Mouse (Mus musculus): ENCODE measurements at regions not wholly inside any gene's neighbourhood (a gene's known extent, or its start where the extent isn't known, plus 50 kb on each side); places are given as distances from the start of the nearest gene placed in this dataset.
A peak's percentile ranks its signal among the peaks of the same experiment; 100 is the strongest.

- ATAC-seq (ENCODE audit: low TSS enrichment), result no peak
Measured at GRCm38 (mm10) chr17:41990804-41991203, 324.9 kb upstream of the Ptchd4 start.

- ATAC-seq (ENCODE audit: low TSS enrichment), result no peak
Measured at GRCm38 (mm10) chr17:42008415-42008814, 307.3 kb upstream of the Ptchd4 start.

GRCm38 (mm10) chr17:42024295-42024694 is 291.5 kb upstream of the Ptchd4 start:
- ATAC-seq (ENCODE audit: low TSS enrichment), result no peak

- ATAC-seq (ENCODE audit: low TSS enrichment), result no peak
Measured at GRCm38 (mm10) chr17:42027253-42027652, 288.5 kb upstream of the Ptchd4 start.

GRCm38 (mm10) chr17:42029452-42029851 is 286.3 kb upstream of the Ptchd4 start:
- ATAC-seq (ENCODE audit: low TSS enrichment), result no peak

- no peak for ATAC-seq (ENCODE audit: low TSS enrichment)
Measured at GRCm38 (mm10) chr17:42037089-42037488, 278.7 kb upstream of the Ptchd4 start.

- no peak for ATAC-seq (ENCODE audit: low TSS enrichment)
Measured at GRCm38 (mm10) chr17:42049779-42050515, 265.8 kb upstream of the Ptchd4 start.

GRCm38 (mm10) chr17:42090764-42091452 is 224.8 kb upstream of the Ptchd4 start:
- ATAC-seq (ENCODE audit: low TSS enrichment), result peak; percentile 38; the same call in 1 of the 2 replicates

GRCm38 (mm10) chr17:42113684-42114083 is 202.1 kb upstream of the Ptchd4 start:
- 0 out of 2 replicates have a peak, but pooled peaks have one; percentile 31 for ATAC-seq (ENCODE audit: low TSS enrichment)

- no peak for ATAC-seq (ENCODE audit: low TSS enrichment)
Measured at GRCm38 (mm10) chr17:42120759-42121158, 195.0 kb upstream of the Ptchd4 start.

GRCm38 (mm10) chr17:42126488-42127237 is 189.1 kb upstream of the Ptchd4 start:
- no peak for ATAC-seq (ENCODE audit: low TSS enrichment)

GRCm38 (mm10) chr17:42169391-42170018 is 146.2 kb upstream of the Ptchd4 start:
- ATAC-seq (ENCODE audit: low TSS enrichment), result no peak

GRCm38 (mm10) chr17:42188531-42188930 is 127.2 kb upstream of the Ptchd4 start:
- ATAC-seq (ENCODE audit: low TSS enrichment), result no peak

- ATAC-seq (ENCODE audit: low TSS enrichment), result no peak
Measured at GRCm38 (mm10) chr17:42190206-42190902, 125.4 kb upstream of the Ptchd4 start.

All from frontal cortex, adult (tissue).